ENCODE assay signal across 18 mouse cellular contexts in genomic region chr15:52963918-52964317, GRCm38 (mm10).
DNase-seq lines count a peak whose midpoint lies in the region; ATAC-seq and TF ChIP-seq lines count a peak whose summit lies in the region.
"Had no signal": no experiment of that assay in that cellular context is flagged by ENCODE, and none has a peak within 500 bp of the region (broad histone marks: within the 10 kb centered on the region; RNA-seq: fewer than 3 reads in every experiment).

No protein-coding gene starts in this region.

- intact Hi-C loops in gastrocnemius, postnatal 14 days (cut with DNase I; ENCODE audit: low total_unique reads), result no loop called here

- H3K9ac ChIP-seq in lung, embryonic 14.5 days, result no peak overlapping the region
- H3K9ac ChIP-seq in hindbrain, postnatal 0 days (replicated peaks; ENCODE audit: low read length), result no peak overlapping the region
- H3K9ac ChIP-seq in kidney, embryonic 15.5 days, result no peak overlapping the region
- H3K9ac ChIP-seq in kidney, embryonic 14.5 days (ENCODE audit: low read depth, low read length), result no peak overlapping the region
- H3K9ac ChIP-seq: heart, embryonic 12.5 days; limb, embryonic 15.5 days had no signal

- 33% methylated on average over 2 of the region's 2 CpGs for WGBS in lung, embryonic 14.5 days
- 18% methylated on average over 2 of the region's 2 CpGs for WGBS in hindbrain, postnatal 0 days
- WGBS in kidney, embryonic 15.5 days, result 60% methylated on average over 2 of the region's 2 CpGs
- 54% methylated on average over 2 of the region's 2 CpGs for WGBS in kidney, embryonic 14.5 days

- peak; percentile 60 for DNase-seq in lung, embryonic 14.5 days
- DNase-seq in lung, postnatal 14 days, result no peak
- DNase-seq in brain, embryonic 14.5 days (ENCODE audit: low read depth), result peak; percentile 57
- DNase-seq in embryo, embryonic 10.5 days (ENCODE audit: low spot score), result peak; percentile 66
- DNase-seq in hindbrain, postnatal 0 days (ENCODE audit: low spot score), result peak; percentile 8
- DNase-seq in gastrocnemius, postnatal 14 days, result no peak
- DNase-seq: adrenal gland, adult 2 months; cerebellum, adult 2 months; heart, postnatal 36 days; kidney, postnatal 14 days; right cerebral cortex, postnatal 25 days; thymus, postnatal 4 days had no signal

- TF ChIP-seq CTCF in lung, embryonic 14.5 days (IDR thresholded peaks at IDR 0.05; ENCODE audit: low read depth), result no peak
- TF ChIP-seq CTCF in brain, embryonic 14.5 days (IDR thresholded peaks at IDR 0.05; ENCODE audit: borderline replicate concordance, extremely low read depth, insufficient read depth, insufficient read length), result no peak
- no peak for TF ChIP-seq CTCF in hindbrain, postnatal 0 days (IDR thresholded peaks at IDR 0.05; ENCODE audit: low read depth)

- no peaks in the 10 kb centered on the region for H3K36me3 ChIP-seq in lung, embryonic 14.5 days (ENCODE audit: insufficient read depth)
- H3K36me3 ChIP-seq in hindbrain, postnatal 0 days (ENCODE audit: insufficient read depth, low read length), result no peaks in the 10 kb centered on the region
- no peaks in the 10 kb centered on the region for H3K36me3 ChIP-seq in kidney, embryonic 15.5 days
- no peaks in the 10 kb centered on the region for H3K36me3 ChIP-seq in kidney, embryonic 14.5 days (ENCODE audit: control insufficient read depth, insufficient read depth, low read length)
- H3K36me3 ChIP-seq: G1E; heart, embryonic 12.5 days; limb, embryonic 15.5 days had no signal

- TF ChIP-seq POLR2A in brain, embryonic 14.5 days (IDR thresholded peaks at IDR 0.05; ENCODE audit: borderline replicate concordance, extremely low read depth, insufficient read depth, insufficient read length, poor library complexity, severe bottlenecking), result no peak

- H3K9me3 ChIP-seq in lung, embryonic 14.5 days (ENCODE audit: low read depth, low read length), result no peaks in the 10 kb centered on the region; the same call in 1 of the 2 replicates
- H3K9me3 ChIP-seq in hindbrain, postnatal 0 days (ENCODE audit: low read length), result no peaks in the 10 kb centered on the region
- no peaks in the 10 kb centered on the region for H3K9me3 ChIP-seq in kidney, embryonic 15.5 days (replicated peaks)
- no peaks in the 10 kb centered on the region for H3K9me3 ChIP-seq in kidney, embryonic 14.5 days (ENCODE audit: control insufficient read depth, low read length)
- H3K9me3 ChIP-seq: G1E; heart, embryonic 12.5 days; limb, embryonic 15.5 days had no signal

- no peak overlapping the region for H3K4me2 ChIP-seq in lung, embryonic 14.5 days
- H3K4me2 ChIP-seq in hindbrain, postnatal 0 days (ENCODE audit: low read depth, low read length), result no peak overlapping the region
- no peak overlapping the region for H3K4me2 ChIP-seq in kidney, embryonic 15.5 days
- H3K4me2 ChIP-seq in kidney, embryonic 14.5 days (replicated peaks; ENCODE audit: low read depth, low read length), result no peak overlapping the region
- H3K4me2 ChIP-seq: heart, embryonic 12.5 days; limb, embryonic 15.5 days had no signal

- no peaks in the 10 kb centered on the region for H3K27me3 ChIP-seq in lung, embryonic 14.5 days (ENCODE audit: insufficient read depth, low read length)
- no peaks in the 10 kb centered on the region for H3K27me3 ChIP-seq in hindbrain, postnatal 0 days (ENCODE audit: insufficient read depth, low read length)
- no peaks in the 10 kb centered on the region for H3K27me3 ChIP-seq in kidney, embryonic 15.5 days
- no peaks in the 10 kb centered on the region for H3K27me3 ChIP-seq in kidney, embryonic 14.5 days (ENCODE audit: control insufficient read depth, insufficient read depth, low read length)
- H3K27me3 ChIP-seq: heart, embryonic 12.5 days; limb, embryonic 15.5 days had no signal

- no peak overlapping the region for H3K4me3 ChIP-seq in lung, embryonic 14.5 days (ENCODE audit: low read depth, low read length)
- no peak overlapping the region for H3K4me3 ChIP-seq in hindbrain, postnatal 0 days (ENCODE audit: low read length)
- no peak overlapping the region for H3K4me3 ChIP-seq in kidney, embryonic 15.5 days (replicated peaks)
- H3K4me3 ChIP-seq in kidney, embryonic 14.5 days (ENCODE audit: low read length), result no peak overlapping the region
- H3K4me3 ChIP-seq: heart, embryonic 12.5 days; limb, embryonic 15.5 days had no signal

- H3K27ac ChIP-seq in lung, embryonic 14.5 days (ENCODE audit: low read depth), result 0 out of 2 replicates have a peak overlapping the region, but pooled peaks have one; percentile 33
- no peak overlapping the region for H3K27ac ChIP-seq in hindbrain, postnatal 0 days
- H3K27ac ChIP-seq in kidney, embryonic 15.5 days, result no peak overlapping the region
- H3K27ac ChIP-seq in kidney, embryonic 14.5 days (ENCODE audit: low read depth, low read length), result no peak overlapping the region
- H3K27ac ChIP-seq: limb, embryonic 15.5 days had no signal

- ATAC-seq in lung, embryonic 14.5 days (ENCODE audit: insufficient read depth), result peak; percentile 35; the same call in 1 of the 2 replicates
- ATAC-seq in hindbrain, postnatal 0 days, result no peak
- no peak for ATAC-seq in kidney, embryonic 15.5 days (replicated peaks; ENCODE audit: low FRiP score)
- no peak for ATAC-seq in kidney, embryonic 14.5 days (ENCODE audit: low FRiP score, low TSS enrichment)
- ATAC-seq: intestine, embryonic 16.5 days had no signal

- peaks cover 8% of the 10 kb centered on the region; the same call in 1 of the 2 replicates for H3K4me1 ChIP-seq in lung, embryonic 14.5 days (ENCODE audit: insufficient read depth)
- H3K4me1 ChIP-seq in hindbrain, postnatal 0 days (ENCODE audit: insufficient read depth, low read length), result no peaks in the 10 kb centered on the region
- 0 out of 2 replicates have a peak, but pooled peaks cover 7% of the 10 kb centered on the region for H3K4me1 ChIP-seq in kidney, embryonic 15.5 days
- no peaks in the 10 kb centered on the region for H3K4me1 ChIP-seq in kidney, embryonic 14.5 days (ENCODE audit: control insufficient read depth, insufficient read depth, low read length)
- H3K4me1 ChIP-seq: limb, embryonic 15.5 days had no signal

Comparison
In these comparisons a context has a peak if more than half of its experiments do, and no peak if none do; other contexts are left out.
1. DNase-seq: peak in lung, embryonic 14.5 days (single experiment), brain, embryonic 14.5 days (single experiment), embryo, embryonic 10.5 days (single experiment) and hindbrain, postnatal 0 days (single experiment); none in lung, postnatal 14 days (single experiment) and gastrocnemius, postnatal 14 days (single experiment).